Mouse (Mus musculus) fibroblast of lung, adult 2 months (primary cell): ENCODE data around the gene Churc1.
A peak's percentile ranks its signal among the peaks of the same experiment; 100 is the strongest.

ENCODE experiments used
- DNase-seq: peaks from one replicate; pipeline ENCODE4 v3.0.0-alpha.2; 2011; ENCODE audit warnings: low read depth

Churc1 gene

DNA sequence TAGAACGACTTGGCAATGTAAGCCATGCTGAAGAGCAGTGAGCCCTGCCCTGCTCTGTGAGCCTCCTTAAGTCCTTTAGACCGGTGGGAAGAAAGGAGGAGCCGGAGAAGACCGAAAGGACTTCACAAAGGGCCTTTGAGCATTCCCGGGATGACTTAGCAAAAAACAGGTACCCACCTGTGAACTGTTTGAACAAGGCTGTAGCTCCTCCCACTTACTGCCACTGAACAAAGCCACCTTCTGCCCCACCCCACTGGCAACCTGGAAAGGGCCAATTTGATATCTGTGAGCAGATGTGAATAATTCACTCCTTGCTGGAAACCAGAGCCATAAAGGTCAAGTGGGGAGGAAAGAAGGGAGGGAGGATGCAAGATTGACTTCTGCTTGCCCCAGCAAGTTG lies 30.0 kb downstream of the Churc1 start, which contains the start of gene Gpx2:
Gene Gpx2, minus strand, starts transcription at position 205 of the 400 bp plus-strand sequence.
- DNase-seq: no peak

DNA sequence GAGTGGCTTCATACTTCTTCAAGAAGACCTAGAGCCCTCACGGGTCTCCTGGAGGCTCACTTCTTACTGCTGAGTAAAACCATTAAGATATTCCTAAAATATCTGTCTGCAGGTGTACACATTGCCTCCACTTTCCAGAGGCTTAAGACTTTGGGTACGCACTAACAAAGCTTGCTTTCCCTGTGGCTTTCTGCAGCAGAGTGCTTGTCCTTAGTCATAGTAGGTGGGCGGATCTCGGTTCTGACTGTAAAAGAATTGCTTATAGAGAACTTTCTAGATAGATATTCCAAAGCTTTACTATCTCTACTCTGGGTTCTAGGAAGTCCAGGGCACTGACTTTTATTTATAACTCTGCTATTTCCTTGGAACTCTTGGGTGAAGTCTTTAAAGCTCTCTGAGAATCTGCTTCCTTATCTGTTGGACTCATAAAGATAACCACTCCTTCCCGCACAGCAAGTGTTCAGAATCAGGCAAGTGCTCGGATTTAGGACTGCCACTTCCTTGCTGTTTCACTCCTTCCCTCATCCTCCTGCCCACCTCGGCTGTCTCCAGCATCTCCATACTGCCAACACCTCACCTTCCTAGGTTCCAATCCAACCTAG lies 31.7 kb downstream of the Churc1 start:
- no peak for DNase-seq

DNA sequence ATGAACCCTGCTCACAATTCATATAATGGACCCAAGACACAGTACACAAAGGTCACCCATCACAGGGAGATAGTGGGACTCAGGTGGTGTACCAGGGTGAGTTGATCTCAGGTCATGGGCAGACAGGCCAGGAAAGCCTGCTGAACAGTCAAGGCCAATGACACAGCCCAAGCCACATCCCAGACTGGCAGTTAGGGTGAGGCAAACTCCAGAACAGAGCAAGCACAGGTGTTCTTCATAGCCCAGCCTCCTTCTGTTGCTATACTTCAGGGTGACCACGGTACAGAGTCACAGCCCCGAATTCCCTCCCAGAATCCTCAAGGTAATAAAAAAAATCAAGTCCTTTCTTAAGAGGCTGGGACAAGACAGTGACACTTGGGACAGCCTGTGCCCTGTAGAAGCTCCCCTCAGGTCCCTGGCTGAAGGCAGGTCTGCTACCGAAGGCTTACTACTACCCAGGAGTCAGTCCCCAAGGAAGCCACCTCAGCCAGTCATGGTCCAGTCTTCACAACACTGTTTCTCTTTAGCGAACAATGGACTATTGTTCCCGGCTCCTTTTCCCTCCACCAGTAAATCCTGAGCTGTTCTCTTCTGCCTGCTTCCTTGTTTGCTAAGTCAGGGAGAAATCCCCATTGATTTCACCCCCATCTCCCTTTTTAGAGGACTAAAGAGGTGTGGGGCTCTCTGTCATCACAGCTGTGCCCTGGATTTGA lies 32.8 kb downstream of the Churc1 start:
- DNase-seq: no peak

DNA sequence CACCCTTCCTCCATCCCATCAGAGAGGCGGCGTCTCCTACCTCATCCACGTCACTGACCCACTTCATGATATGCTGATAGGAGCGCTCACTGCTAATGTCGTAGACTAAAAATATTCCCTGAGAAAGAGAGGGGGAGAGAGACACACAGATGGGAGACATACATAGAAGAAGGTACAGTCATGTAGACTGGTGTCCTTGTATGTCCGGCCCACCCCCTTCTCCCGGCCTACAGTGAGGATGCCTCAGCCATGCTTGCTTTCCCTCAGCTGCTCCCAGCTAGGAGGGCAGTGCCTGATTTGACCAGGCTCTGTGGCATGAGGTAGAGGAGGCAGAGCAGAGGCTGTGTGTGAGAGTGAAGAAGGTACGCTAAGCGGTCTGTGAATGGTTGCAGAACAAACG lies 37.7 kb downstream of the Churc1 start:
- no peak for DNase-seq

DNA sequence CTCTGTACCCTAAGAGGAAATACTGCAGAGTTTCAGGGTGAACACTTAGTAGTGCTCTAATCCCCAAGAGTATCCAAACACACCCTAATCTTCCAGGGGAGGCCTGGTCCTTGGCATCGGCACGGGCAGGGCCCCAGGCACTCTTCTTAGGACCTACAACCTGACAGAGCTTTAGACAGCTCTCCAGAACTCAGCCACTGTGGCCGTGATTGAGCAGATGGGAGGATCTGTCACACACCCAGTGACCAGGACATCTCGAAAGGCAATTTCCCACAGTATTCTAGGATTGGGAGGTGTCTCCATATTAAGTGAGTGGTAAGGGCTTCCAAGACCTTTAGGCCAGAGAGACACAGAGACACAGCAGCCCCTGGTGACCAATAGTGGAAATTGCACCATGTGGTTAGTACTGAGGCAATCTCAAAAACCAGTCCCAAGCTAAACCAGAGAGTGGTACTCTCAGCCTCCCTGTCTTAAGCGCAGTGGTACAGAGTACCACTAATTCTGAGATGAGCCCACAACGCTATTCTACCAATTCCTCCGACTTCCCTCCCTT lies 38.4 kb downstream of the Churc1 start:
- DNase-seq: peak; percentile 27

DNA sequence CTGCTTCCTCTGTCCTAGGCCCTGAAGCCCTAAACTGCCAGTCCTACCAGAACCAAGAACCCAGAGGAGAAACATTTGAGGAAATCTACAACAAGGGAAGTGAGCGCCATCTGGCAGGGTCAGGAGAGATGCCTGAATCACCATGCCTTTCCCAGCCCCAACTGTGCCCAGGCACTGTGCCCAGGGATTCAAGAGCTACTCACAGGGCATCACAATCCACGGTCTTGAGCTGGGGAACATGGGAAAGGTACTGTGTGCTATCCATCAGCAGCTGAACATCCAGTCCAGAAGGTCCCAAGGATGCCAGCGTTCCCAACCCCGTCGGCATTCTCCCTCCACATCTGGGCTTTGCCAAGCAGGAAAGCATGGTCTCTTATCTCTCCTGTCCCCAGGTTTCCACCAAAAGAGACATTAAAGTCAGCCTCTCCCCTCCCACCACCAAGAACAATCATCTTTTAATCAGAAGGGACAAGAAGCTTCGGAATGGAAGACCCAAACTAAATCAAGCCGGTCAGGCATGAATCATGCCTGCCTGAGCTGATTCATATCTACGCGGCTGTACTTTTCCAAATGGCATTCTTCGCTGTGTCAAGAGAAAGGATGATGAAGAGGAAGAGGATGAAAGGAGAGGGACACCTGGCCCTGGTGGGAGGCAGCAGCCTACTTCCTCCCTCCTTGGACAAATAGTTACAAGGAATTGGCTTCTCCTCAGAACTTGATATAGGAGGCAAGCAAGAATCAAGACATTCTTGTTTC lies 39.9 kb downstream of the Churc1 start:
- DNase-seq: no peak

DNA sequence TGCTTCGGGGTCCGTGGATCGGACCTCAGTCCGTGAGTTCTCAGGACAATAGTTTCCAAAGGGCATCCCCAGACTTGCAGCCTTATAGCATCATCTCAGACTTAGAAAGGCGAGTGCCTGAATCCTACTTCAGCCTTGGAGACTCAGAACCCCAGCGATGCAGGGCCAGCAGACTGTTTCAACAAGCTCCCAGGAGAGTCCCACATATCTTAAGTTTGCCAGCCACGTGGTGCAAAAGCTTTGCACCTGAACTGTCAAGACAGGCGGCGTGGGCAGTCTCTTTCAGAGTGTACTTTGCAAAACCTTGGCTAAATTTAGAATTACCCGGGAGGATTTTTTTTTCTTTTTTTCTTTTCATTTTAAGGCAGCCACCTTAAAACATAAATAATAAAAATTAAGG lies 42.5 kb downstream of the Churc1 start:
- no peak for DNase-seq

DNA sequence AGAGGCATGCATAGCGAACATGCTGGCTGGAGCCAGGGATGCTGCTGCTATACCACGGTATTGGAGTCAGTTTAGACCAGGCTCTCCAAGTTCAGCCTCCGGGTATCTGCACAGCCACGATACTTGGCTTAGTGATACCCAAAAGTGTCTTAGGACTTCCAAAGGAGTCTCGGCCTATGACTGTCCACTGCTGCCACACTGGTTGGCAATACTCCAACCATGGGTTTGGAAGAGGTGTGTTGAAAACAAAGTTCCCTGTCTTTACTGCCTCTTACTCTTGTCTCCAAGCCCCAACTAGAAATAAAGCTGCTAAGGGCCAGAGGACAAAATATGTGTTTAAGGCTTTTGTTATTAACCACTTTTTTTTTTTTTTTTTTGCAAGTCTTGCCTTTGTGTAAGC lies 45.2 kb downstream of the Churc1 start:
- no peak for DNase-seq

DNA sequence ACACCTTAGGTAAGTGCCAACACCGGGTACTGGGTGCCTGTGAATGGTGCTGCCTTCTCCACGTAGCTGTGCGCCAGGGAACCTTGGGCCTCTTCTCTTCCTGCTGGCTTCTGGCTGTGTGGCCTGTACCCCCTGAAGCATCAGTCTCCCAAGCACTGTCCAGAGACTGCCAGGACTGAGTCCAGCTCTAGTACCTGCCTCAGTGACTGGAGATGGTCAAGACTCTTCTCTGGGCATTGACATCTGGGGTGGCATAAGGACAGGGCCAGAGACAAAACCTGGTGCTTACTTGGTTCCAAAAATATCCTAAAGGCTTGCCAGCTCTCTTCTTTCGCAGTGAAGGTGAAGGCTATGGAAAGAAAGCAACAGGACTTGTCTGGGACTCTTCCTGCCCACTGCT lies 45.7 kb downstream of the Churc1 start:
- DNase-seq: no peak

DNA sequence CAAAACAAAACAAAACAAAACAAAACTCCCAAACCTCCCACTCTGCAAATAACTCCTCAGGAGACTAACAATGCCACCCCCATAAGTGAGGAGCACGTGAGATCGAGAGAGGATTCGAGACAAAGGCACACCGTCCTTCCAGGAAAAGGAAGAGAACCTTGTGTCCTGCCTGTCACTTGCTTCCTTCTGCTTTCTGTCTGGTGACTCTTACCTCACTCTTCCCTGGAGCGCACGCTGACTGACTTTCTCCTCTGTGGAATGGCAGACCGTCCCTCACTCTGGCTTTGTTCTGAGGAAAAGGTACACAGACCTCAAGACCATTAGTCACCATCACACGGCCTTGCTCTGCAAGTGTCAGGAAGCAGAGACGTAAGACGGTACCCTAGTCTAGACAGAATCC lies 48.2 kb downstream of the Churc1 start:
- DNase-seq: no peak

DNA sequence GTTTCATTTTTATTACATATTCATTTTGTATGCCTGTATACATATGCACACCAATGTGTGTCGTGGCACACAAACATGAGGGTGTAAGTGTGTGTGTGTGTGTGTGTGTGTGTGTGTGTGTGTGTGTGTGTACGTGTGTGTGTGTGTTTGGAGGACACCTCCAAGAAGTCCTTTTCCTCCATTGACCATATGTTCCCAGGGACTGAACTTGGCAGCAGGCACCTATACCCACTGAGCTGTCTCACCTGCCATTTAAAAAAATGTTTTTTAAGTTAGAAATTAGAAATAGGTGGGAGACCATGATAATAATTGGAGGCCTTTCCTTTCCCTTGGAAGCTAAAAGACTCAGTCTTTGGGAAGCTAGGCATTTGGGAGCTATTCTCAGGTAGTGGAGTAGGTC lies 48.8 kb downstream of the Churc1 start:
- no peak for DNase-seq

DNA sequence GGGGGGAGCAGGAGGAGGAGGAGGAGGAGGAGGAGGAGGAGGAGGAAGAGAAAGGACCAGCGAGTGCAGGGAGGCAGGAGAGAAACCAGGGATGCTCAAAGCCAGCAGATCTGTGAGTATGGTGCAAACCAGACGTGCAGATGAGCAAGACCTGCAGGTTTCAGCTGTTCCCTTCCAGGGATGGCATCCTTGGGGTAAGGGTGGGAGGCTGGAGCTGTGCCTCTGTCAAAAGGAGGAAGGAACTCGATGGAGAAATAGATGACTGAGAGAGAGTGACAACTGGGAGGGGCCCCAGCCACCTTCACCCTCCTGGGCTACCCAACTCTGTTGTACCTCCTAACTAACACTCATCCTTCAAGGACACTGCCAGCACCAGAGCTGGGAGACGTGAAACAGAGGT lies 51.4 kb downstream of the Churc1 start:
- no peak for DNase-seq

DNA sequence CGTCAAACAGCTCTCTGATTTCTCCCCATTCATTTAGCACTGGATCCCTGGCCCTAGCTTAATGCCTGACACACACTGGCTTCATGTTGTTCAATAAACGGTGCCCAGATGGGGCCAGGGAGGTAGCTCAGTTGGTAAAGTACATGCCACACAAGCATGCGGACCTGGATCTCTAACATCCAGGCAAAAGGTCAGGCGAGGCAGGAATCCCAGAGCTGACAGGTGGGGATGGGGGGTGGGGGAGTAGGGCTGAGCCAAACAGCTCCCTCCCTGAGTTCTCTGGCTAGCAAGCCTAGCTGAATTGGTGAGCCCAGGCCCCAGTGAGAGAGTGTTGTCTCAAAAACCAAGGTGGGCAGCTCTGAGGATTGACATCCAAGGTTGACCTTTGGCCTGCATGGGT lies 51.8 kb downstream of the Churc1 start:
- DNase-seq: no peak

DNA sequence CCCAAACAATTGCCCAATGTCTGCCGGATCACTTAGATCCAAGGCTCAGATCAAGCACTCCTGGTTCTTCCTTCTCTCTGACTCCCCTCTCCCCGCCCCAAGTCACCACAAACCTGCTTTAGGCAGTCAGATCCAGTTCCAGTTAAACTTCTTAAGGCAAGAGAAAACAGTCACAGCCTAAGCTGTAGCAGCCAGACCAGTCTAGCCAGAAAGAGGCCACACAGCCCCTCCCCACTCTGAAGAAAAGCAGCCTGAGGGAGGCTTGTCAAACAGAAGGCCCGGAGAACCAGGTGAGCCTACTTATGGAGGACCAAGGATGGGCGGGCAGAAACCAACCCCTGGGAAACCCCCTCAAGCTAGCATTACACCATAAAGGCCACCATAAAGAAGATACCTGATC lies 52.8 kb downstream of the Churc1 start:
- no peak for DNase-seq

DNA sequence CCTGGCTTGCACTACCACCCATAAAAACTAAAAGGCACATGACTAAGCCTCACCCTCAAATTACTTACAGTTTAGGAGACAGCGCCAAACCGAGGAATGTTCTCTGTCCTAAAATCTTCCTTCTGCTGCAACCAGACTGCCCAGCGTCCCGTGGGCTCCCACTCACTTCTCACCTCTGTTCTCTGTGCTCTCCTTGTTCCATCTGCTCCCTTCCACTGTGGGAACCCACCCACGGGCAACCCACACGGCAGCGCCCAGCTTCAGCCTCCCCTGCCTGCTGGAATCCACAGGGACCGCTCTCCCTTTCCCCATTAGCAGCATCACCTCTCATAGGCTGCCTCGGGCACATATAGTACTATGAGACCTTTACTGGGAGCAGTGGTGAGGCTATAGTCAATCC lies 53.6 kb downstream of the Churc1 start:
- DNase-seq: no peak

DNA sequence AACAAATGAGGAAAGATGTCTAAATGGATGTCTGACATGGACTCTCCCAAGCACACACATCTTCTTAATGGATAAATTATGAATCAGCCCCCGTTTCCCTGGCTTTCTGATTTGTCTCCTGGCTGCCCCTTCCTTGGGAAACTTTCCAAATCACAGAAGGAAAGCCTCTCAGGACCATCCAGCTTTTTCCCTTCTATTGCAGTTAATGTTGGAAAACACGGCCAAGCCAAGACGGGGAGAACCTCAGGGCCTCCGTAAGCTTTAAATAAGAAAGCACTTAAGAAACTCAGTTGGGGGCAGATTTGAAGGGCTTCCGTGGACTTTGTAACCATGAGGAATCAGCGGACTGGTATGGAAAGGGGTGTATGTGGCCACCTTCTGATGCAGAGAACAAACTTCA lies 54.5 kb downstream of the Churc1 start:
- DNase-seq: no peak

DNA sequence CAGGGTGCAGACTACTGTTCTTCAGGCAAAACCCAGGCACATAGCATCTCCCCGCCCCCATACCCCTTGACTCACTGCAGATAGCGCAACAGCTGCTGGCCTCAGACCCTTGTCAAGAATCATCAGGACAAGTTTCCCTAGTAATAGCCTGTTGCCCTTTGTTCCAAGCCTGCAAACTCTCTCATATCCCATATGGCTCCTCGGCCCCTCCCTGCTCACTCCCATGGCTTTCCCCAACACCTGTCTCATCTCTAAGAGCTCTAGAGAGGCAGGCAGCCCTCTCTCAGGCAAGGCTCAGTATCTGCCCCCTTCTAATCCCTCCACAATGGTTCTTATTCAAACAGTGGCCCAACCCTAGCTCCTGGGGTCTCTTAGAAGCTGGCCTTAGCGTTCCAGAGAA lies 55.3 kb downstream of the Churc1 start:
- DNase-seq: no peak

DNA sequence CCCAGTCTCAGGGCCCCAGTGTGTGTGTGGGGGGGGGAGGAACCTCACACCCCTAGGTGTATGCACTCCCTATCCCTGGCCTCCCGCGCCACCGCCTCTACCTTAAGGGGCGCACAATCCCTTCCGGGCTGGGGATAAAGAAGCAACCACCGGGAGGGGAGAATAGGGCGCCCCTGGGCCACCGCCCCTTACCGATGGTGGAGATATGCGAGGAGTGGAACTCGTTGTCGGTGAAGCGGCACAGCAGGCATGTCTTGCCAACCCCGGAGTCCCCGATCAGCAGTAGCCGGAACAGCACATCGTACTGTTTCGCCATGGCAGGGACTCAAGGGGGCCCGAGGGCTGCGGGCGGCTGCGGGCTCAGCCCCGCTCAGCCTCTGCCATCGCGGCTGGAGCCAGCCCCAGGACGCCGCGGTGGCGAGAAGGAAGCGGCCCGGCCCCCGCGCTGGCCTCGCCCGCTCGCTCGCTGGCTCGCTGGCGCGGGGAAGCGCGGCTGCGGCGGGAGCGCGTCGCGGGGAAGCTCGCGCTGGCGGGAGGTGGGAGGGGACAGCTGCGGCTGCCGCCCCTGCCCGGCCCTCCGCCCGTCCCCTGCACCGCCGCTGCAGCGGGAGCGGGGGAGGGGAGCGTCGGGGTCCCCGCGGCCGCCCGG lies 56.8 kb downstream of the Churc1 start:
- DNase-seq: no peak

DNA sequence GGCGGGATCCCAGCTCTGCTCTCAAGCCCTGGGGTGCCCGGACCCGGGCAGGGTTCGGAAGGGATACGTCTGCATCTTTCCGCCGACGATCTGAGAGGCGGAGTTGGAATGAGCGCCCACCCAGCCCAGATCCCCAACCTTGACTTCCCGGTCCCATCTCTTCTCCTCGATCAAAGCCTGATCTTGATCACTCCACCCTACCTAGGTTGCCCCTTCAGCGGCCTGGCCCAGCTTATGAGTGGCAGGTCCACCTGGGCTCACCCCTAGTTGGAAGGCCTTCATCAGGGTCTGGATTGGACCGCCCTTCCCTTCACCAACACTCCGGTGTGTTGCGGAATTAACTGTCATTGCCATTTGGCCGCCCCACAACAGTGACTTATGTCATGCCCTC lies 57.3 kb downstream of the Churc1 start, which contains the start of gene Rab15:
Gene Rab15, minus strand, starts transcription at position 258 of the 391 bp plus-strand sequence.
- DNase-seq: no peak

DNA sequence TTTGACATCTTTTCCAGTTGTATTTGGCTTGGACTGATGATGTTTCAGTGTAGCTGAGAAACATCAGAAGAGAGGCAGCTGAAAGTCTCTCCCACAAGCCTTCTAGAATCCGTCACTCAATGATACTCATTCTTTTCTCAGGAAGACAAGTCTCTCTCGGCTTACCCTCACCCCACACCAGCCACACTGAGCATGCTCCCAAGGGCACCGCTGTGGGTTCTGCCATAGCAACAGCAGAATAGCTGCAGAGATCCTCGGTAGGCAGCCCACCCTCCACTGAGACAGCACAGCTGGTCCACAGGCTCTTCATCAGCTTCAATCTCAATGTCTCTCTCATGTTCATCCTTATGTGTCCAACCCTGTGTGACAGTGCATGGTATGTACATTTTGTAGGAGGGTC lies 59.9 kb downstream of the Churc1 start:
- no peak for DNase-seq

DNA sequence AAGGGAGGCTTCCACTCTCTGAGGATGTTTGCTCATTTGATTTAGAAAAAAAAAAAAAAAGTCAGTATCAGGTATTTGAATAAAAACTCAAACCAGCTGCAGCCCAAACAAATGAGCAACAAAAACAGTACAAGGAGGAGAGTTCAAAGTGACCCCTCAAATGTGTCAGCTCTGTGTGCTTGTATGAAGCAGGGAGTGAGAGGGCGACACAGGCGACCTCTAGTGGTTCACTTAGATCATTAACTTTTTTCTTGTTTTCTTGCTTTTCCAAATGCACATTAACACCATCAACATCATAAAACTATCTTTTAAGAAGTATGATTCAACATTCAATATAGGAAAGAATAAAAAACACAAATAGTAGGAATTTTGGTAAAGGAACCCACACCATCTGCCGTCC lies 67.4 kb downstream of the Churc1 start:
- DNase-seq: peak; percentile 27
